Mouse (Mus musculus) liver, embryonic 14.5 days (tissue): Measurements from ENCODE around the gene Eml2.

Source experiments
- CTCF ChIP-seq: IDR thresholded peaks from 2 replicates; pipeline ENCODE4 v1.5.1; 2016; ENCODE audit warnings: antibody characterized with exemption, low read depth, control low read depth
- EP300 ChIP-seq: IDR thresholded peaks from 2 replicates; pipeline ENCODE4 v1.6.1; 2016; ENCODE audit warnings: antibody characterized with exemption, low read depth

GRCm38 (mm10) chr7:19240905-19241463 is 64.8 kb downstream of the Eml2 start:
- TF ChIP-seq CTCF = no peak
- no peak for TF ChIP-seq EP300
